Mouse (Mus musculus): ENCODE data around the gene Sox18. TPM values are rescaled to one million over a fixed set of nuclear protein-coding genes. Genes with fewer than 3 reads are reported as not detected.

Sox18 gene
- total RNA-seq, 4 experiments from 2014 or later = 19.1 to 36.7 (median 32.9) TPM

GRCm38 (mm10) chr2:181679951-181680715 is 8.7 kb upstream of the Sox18 start, which contains the start of gene Tcea2:
Tcea2 (plus strand) TSS chr2:181680310.
- DNase-seq = peak; percentile 62

GRCm38 (mm10) chr2:181678780-181679179 is 7.3 kb upstream of the Sox18 start:
- peak; percentile 81 for DNase-seq

- DNase-seq = peak; percentile 46
These were observed 6.3 kb upstream of the Sox18 start for GRCm38 (mm10) chr2:181677755-181678098.

GRCm38 (mm10) chr2:181677096-181677754 is 5.8 kb upstream of the Sox18 start:
- peak; percentile 47 for DNase-seq

- DNase-seq = no peak
These were observed 5.0 kb upstream of the Sox18 start for GRCm38 (mm10) chr2:181676424-181676823.

- DNase-seq = peak; percentile 80
These were observed 4.0 kb upstream of the Sox18 start for GRCm38 (mm10) chr2:181675454-181675853.

GRCm38 (mm10) chr2:181674934-181675333 is 3.5 kb upstream of the Sox18 start:
- DNase-seq = no peak

GRCm38 (mm10) chr2:181673501-181673900 is 2.1 kb upstream of the Sox18 start:
- DNase-seq = no peak

- DNase-seq = no peak
These were observed 544 bp upstream of the Sox18 start for GRCm38 (mm10) chr2:181671984-181672383.

GRCm38 (mm10) chr2:181670913-181671311 is 528 bp downstream of the Sox18 start:
- no peak for DNase-seq

GRCm38 (mm10) chr2:181670285-181670912 is 1.0 kb downstream of the Sox18 start:
- no peak for DNase-seq

GRCm38 (mm10) chr2:181663298-181663630 is 8.2 kb downstream of the Sox18 start:
- DNase-seq = peak; percentile 49

GRCm38 (mm10) chr2:181662620-181663297 is 8.7 kb downstream of the Sox18 start:
- peak; percentile 43 for DNase-seq

- peak; percentile 84 for DNase-seq
These were observed 11.8 kb downstream of the Sox18 start for GRCm38 (mm10) chr2:181659609-181660055.

- DNase-seq = peak; percentile 67
These were observed 12.4 kb downstream of the Sox18 start for GRCm38 (mm10) chr2:181658930-181659555.

- no peak for DNase-seq
These were observed 12.9 kb downstream of the Sox18 start for GRCm38 (mm10) chr2:181658528-181658927.

- DNase-seq = no peak
These were observed 14.0 kb downstream of the Sox18 start for GRCm38 (mm10) chr2:181657441-181657840.

GRCm38 (mm10) chr2:181656734-181657133 is 14.7 kb downstream of the Sox18 start, which contains the start of gene Gm29797:
Gm29797 (plus strand) TSS chr2:181657034.
- DNase-seq = no peak

- DNase-seq = no peak
These were observed 17.9 kb downstream of the Sox18 start for GRCm38 (mm10) chr2:181653523-181653922.

- DNase-seq = no peak
These were observed 18.4 kb downstream of the Sox18 start for GRCm38 (mm10) chr2:181653065-181653464.

- no peak for DNase-seq
These were observed 22.5 kb downstream of the Sox18 start for GRCm38 (mm10) chr2:181648926-181649325.

Measured in adrenal gland, adult 8-10 months (tissue).